Mouse (Mus musculus) layer of hippocampus, adult 2 months (tissue): ENCODE results near the gene Robo1. TPM values are rescaled to one million over a fixed set of nuclear protein-coding genes. Genes with fewer than 3 reads are reported as not detected.

Source experiments
- DNase-seq, 2 experiments: peaks; one replicate each; pipeline ENCODE4 v3.0.0; 2022; ENCODE audit warnings: low spot score in 2 of 2
- H3K27ac ChIP-seq: fragments of 200-600 bp; 2 replicates; pipeline ENCODE4 v1.8.1; 2022
- H3K4me3 ChIP-seq: fragments of 200-600 bp; 2 replicates; pipeline ENCODE4 v1.8.1; 2022; ENCODE audit warnings: mild to moderate bottlenecking
- CTCF ChIP-seq: fragments of 200-600 bp; conservative IDR thresholded peaks from 2 replicates; pipeline ENCODE4 v1.8.1; 2022; ENCODE audit warnings: antibody characterized with exemption, mild to moderate bottlenecking, moderate library complexity
- total RNA-seq, 2 experiments: library from RNA; stranded (reverse); gene quantifications; 2 replicates each; pipeline ENCODE4 v1.2.3; 2021

The Robo1 gene
- total RNA-seq, 2 experiments from 2014 or later = 65.8 to 68.1 TPM

DNA sequence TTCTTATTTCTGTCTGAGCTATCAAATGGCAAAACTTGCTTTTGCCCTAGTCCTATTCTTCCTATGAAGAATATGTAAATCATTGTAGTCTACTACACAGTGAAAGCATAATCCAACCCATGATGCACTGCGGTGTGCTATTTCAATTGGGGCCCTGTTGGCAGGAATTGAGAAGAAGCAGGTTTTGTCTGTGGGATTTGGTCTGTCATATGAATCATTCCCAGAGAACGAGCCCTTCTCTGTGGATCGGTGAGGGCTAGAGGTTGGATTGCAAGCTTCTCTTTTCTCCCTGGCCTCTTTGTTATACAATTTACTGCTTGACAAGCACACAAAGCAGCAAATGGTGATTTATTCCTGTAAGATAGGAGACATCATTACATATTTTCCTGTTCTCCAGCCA is 85.4 kb downstream of the Robo1 start:
- no peak for DNase-seq
- Histone ChIP-seq H3K27ac (0 out of 2 replicates have a peak overlapping the region, but pooled peaks have one; percentile 18), H3K4me3 (no peak overlapping the region)
- TF ChIP-seq CTCF = no peak

- no peak for TF ChIP-seq CTCF
- DNase-seq = no peak
- H3K27ac ChIP-seq = no peak overlapping the region
These were observed 90.7 kb downstream of the Robo1 start for GRCm38 (mm10) chr16:72398811-72399210.

GRCm38 (mm10) chr16:72402381-72402780 is 94.3 kb downstream of the Robo1 start:
- Histone ChIP-seq H3K4me3 (no peak overlapping the region), H3K27ac (no peak overlapping the region)
- DNase-seq = no peak
- no peak for TF ChIP-seq CTCF

More at GRCm38 (mm10) chr16:72398811-72399210, 90.7 kb downstream of the Robo1 start:
- H3K4me3 ChIP-seq = no peak overlapping the region

DNA sequence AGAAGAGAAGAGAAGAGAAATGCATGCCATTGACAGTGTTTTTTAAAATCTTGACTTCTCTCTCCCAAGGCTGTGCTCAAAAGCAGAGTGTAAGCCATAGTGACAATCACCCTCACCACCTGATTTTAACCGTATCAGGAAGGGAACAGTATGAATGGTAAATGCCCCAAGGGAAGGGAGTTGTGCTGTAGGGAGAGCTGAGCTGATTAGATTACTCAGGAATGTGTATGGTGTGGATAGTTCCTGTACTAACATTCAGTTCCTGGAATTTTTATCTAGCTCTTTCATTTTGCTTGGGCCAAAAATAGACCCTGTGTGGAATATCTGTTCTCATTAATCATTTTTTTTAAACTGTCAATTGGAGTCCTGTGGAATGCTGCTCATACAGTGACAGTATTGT is 101.7 kb downstream of the Robo1 start:
- DNase-seq = no peak

GRCm38 (mm10) chr16:72411669-72412270 is 103.7 kb downstream of the Robo1 start:
- H3K27ac ChIP-seq = no peak overlapping the region
- no peak overlapping the region for H3K4me3 ChIP-seq
- no peak for DNase-seq
- TF ChIP-seq CTCF = no peak

More for the DNA sequence above, 101.7 kb downstream of the Robo1 start:
- TF ChIP-seq CTCF = no peak
- Histone ChIP-seq H3K27ac (no peak overlapping the region), H3K4me3 (no peak overlapping the region)

GRCm38 (mm10) chr16:72412879-72413278 is 104.8 kb downstream of the Robo1 start:
- no peak for DNase-seq
- Histone ChIP-seq H3K4me3 (no peak overlapping the region), H3K27ac (no peak overlapping the region)
- no peak for TF ChIP-seq CTCF

DNA sequence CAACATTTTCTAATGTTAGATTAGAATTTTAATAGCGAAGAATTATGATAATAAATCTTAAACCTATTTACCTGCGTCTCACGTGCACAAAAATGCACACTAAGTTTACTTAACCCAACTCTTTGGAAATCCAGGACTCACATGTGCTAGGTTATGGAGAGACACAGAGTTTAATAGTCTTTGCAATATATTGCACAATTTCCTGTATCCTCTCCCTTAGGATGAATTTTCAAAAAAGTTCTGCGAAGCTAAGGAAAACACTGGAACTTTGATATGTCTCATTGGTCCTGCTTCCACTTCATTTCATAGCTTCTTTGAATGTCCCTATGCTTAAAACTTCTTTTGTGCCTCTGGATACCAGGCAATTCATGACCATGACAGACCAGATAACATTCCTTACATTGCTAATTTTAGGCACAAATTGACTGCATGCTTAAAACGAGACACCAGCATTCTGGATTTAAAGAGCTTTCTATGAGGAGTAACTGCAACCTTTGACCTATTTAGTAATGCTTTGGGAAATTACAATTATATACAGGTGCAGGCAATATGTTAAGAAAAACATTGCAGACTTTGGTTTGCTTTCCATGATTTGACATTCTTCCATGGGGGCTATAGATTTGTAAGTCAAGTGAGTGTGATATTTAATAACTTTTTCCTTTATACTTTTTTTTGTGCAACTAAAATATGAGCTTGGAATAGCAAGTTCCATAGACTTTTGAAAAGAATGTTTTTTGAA is 111.4 kb downstream of the Robo1 start:
- no peak for TF ChIP-seq CTCF
- DNase-seq = no peak
- H3K4me3 ChIP-seq = no peak overlapping the region
- no peak overlapping the region for H3K27ac ChIP-seq

GRCm38 (mm10) chr16:72422426-72422825 is 114.3 kb downstream of the Robo1 start:
- H3K27ac ChIP-seq = no peak overlapping the region
- no peak overlapping the region for H3K4me3 ChIP-seq
- DNase-seq = no peak
- TF ChIP-seq CTCF = no peak

DNA sequence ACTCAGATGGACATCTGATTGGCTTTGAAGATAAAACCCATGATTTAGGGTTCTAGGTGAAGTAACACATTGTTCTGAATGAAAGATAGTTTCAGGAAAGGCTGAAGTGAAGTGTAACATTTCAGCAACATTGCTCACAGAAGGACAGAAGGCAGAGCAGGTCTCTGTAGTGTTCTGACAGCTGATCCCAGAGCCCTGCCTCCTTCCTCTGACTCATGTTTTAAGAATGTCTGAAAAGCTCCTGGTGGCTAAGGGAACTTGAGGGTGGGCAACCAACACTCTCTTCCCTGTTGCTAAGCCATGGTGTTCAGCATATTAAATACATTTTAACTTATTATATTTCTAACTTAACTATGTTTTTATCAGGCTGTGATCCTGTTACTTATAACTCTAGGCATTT is 126.3 kb downstream of the Robo1 start:
- no peak overlapping the region for H3K27ac ChIP-seq
- TF ChIP-seq CTCF = no peak
- DNase-seq = no peak
- H3K4me3 ChIP-seq = no peak overlapping the region

DNA sequence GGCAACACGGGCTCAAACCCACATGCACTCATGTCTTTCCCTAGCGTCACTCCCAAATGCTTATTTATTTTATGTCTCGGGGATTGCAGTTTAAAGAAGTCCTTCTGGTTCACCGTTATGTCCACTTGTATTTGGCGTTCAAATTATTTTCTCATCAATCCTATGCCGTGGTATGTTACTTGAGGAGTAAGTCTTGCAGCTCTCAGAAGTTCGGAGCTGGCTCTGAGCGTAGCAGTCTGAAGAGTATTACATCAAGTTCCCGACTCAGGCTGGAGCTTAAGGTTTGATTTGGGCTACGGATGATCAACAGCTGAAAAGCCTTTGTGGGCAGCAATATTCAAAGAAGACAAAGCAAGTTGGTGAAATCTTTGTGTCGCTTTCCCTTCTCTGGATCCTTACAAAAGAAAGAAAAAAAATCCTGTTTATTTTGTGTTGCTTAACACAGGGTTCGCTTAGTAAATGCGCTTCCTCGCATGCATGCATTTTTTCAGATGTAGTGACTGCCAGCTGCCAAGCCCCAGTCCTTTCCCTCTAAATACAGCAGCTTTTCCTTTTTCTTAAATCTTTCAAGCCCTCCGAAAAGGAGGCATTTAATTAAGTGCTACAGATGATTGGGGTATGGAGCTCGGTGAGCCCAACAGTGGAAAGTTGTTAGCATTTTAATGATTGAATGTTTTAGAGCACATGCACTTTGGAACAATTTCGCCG is 136.5 kb downstream of the Robo1 start:
- Histone ChIP-seq H3K27ac (no peak overlapping the region), H3K4me3 (peak overlapping the region; percentile 15; the same call in 1 of the 2 replicates)
- no peak for TF ChIP-seq CTCF
- no peak for DNase-seq

- TF ChIP-seq CTCF = no peak
- no peak for DNase-seq
- Histone ChIP-seq H3K27ac (no peak overlapping the region), H3K4me3 (no peak overlapping the region)
These were observed 150.0 kb downstream of the Robo1 start for GRCm38 (mm10) chr16:72458155-72458554.

GRCm38 (mm10) chr16:72458576-72458975 is 150.5 kb downstream of the Robo1 start:
- no peak for DNase-seq
- Histone ChIP-seq H3K4me3 (no peak overlapping the region), H3K27ac (no peak overlapping the region)
- no peak for TF ChIP-seq CTCF

- Histone ChIP-seq H3K4me3 (no peak overlapping the region), H3K27ac (no peak overlapping the region)
- no peak for DNase-seq
- no peak for TF ChIP-seq CTCF
These were observed 157.6 kb downstream of the Robo1 start for GRCm38 (mm10) chr16:72465696-72466095.
